Mouse (Mus musculus) liver, embryonic 15.5 days (tissue): ENCODE measurements at regions not wholly inside any gene's neighbourhood (a gene's known extent, or its start where the extent isn't known, plus 50 kb on each side); places are given as distances from the start of the nearest gene placed in this dataset.

Experiments
- ATAC-seq: fragments of 200-750 bp; cut with Nextera tagmentation; 2 replicates; pipeline ENCODE4 v1.8.0; 2017; ENCODE audit warnings: moderate number of reproducible peaks, mild to moderate bottlenecking, moderate library complexity; ENCODE audit not compliant: insufficient read depth
- H3K27ac ChIP-seq: fragments of 300-500 bp; sonication (generic); replicated peaks from 2 replicates; pipeline ENCODE4 v1.5.1; 2015; ENCODE audit warnings: mild to moderate bottlenecking, inconsistent platforms
- H3K27me3 ChIP-seq: fragments of 300-500 bp; sonication (generic); 2 replicates; pipeline ENCODE4 v1.6.1; 2015; ENCODE audit warnings: mild to moderate bottlenecking, inconsistent platforms
- H3K36me3 ChIP-seq: fragments of 300-500 bp; sonication (generic); replicated peaks from 2 replicates; pipeline ENCODE4 v1.6.1; 2015; ENCODE audit warnings: moderate library complexity, mild to moderate bottlenecking, inconsistent platforms
- H3K4me1 ChIP-seq: fragments of 300-500 bp; sonication (generic); replicated peaks from 2 replicates; pipeline ENCODE4 v1.6.1; 2015; ENCODE audit warnings: inconsistent platforms
- H3K4me2 ChIP-seq: fragments of 300-500 bp; sonication (generic); 2 replicates; pipeline ENCODE4 v1.6.1; 2015; ENCODE audit warnings: moderate library complexity, mild to moderate bottlenecking, inconsistent platforms
- H3K4me3 ChIP-seq: fragments of 300-500 bp; sonication (generic); replicated peaks from 2 replicates; pipeline ENCODE4 v1.5.1; 2015; ENCODE audit warnings: mild to moderate bottlenecking, inconsistent platforms
- H3K9ac ChIP-seq: fragments of 300-500 bp; sonication (generic); 2 replicates; pipeline ENCODE4 v1.6.1; 2015; ENCODE audit warnings: moderate library complexity, mild to moderate bottlenecking, inconsistent platforms
- H3K9me3 ChIP-seq: fragments of 300-500 bp; sonication (generic); replicated peaks from 2 replicates; pipeline ENCODE4 v1.6.1; 2016; ENCODE audit warnings: inconsistent platforms
- WGBS: fragments of 180-500 bp; shearing (Covaris S2); methylation state at CpG from one replicate; pipeline ENCODE4 v1.1.7; 2015; ENCODE audit warnings: mixed read lengths; ENCODE audit not compliant: insufficient replicate concordance; 5-methylcytosine and 5-hydroxymethylcytosine counted together

DNA sequence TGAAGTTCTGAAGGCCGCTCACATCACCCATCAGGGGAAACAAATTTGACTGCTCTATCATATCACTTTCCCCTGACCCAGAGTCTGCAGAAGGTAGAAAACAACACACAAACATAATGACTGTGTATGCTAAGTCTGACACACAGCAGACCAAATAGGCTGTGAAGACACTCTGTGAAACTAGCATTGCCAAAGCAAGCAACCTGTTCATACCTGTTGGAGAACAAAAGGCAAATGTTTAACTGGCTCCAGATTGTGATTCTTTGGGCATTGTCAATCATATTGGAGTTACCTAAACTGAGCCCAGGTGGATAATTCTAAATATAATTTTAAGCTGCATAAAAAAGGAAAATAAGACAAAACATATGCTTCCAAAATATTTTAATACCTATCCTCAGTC is 407.4 kb upstream of the Pik3r1 start:
- 69% methylated on average over 1 of the region's 1 CpGs for WGBS
- no peaks in the 10 kb centered on the region for H3K9me3 ChIP-seq
- no peaks in the 10 kb centered on the region for H3K4me1 ChIP-seq
- no peak for ATAC-seq
- H3K9ac ChIP-seq, result no peak overlapping the region
- no peak overlapping the region for H3K4me2 ChIP-seq
- no peaks in the 10 kb centered on the region for H3K36me3 ChIP-seq
- no peak overlapping the region for H3K27ac ChIP-seq
- no peaks in the 10 kb centered on the region for H3K27me3 ChIP-seq
- H3K4me3 ChIP-seq, result no peak overlapping the region

DNA sequence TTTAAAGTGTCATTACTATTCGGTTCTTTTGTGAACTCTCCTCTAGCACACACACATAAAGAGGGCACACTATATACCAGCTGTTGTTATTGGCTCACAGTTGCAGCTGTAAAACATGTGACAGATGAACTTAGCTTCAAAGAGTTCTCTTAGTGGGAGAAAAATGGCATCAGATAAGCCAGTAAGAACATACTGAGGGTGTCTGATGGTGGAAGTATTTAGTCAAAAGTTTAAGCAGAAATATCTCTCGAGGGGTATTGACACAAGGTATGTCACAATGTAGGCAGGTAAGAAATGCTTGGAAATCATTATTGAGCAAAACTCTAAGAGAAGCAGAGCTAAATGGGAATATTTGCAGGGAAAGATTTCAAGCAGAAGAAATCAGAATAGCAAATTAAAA is 408.4 kb upstream of the Pik3r1 start:
- Histone ChIP-seq H3K9me3 (no peaks in the 10 kb centered on the region), H3K36me3 (no peaks in the 10 kb centered on the region), H3K27me3 (no peaks in the 10 kb centered on the region), H3K4me1 (no peaks in the 10 kb centered on the region), H3K9ac (no peak overlapping the region), H3K4me3 (no peak overlapping the region), H3K4me2 (no peak overlapping the region), H3K27ac (no peak overlapping the region)
- 50% methylated on average over 2 of the region's 2 CpGs for WGBS
- no peak for ATAC-seq

DNA sequence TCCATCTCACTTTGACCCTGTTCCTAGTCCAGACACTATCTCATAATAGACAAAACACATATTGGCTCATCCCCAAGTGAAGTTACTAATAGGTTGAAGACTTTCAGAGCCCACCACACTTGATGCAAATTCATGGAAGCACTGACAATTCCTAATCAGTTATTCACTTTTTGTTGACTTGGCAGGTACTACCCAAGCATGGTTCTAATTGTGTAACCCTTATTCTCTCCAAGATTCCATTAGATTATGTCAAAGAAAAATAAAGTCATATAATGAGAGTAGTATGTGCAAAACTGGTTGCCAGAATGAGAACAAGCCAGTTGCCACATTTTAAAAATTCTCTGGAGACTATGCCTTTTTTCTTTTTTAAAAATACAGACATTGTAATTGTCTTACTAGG is 426.7 kb upstream of the Pik3r1 start:
- ATAC-seq, result no peak

DNA sequence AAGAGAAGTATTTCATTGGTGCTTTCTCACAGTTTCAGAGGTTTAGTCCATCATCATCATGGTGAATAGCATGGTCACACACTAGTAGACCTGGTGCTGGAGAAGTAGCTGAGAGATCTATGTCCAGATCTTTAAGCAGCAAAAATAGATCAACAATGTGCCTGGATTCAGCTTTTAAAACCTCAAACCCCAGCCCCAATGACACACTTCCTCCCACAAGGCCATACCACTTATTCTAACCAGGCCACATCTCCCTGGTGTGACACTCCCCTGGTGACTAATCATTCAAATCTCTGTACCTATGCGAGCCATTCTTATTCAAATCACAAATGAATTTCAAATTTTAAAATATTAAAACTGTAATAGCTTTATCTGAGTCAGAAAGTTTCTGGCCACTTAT is 434.3 kb upstream of the Pik3r1 start:
- no peak overlapping the region for H3K27ac ChIP-seq
- no peaks in the 10 kb centered on the region for H3K27me3 ChIP-seq
- H3K9me3 ChIP-seq, result no peaks in the 10 kb centered on the region
- no peak for ATAC-seq
- H3K4me2 ChIP-seq, result no peak overlapping the region
- no peaks in the 10 kb centered on the region for H3K4me1 ChIP-seq
- no peak overlapping the region for H3K4me3 ChIP-seq
- H3K36me3 ChIP-seq, result no peaks in the 10 kb centered on the region
- no peak overlapping the region for H3K9ac ChIP-seq
- 47% methylated on average over 1 of the region's 1 CpGs for WGBS

More for the DNA sequence above, 426.7 kb upstream of the Pik3r1 start:
- Histone ChIP-seq H3K4me3 (no peak overlapping the region), H3K4me1 (no peaks in the 10 kb centered on the region), H3K9me3 (no peaks in the 10 kb centered on the region), H3K4me2 (no peak overlapping the region), H3K36me3 (no peaks in the 10 kb centered on the region), H3K27me3 (no peaks in the 10 kb centered on the region), H3K9ac (no peak overlapping the region), H3K27ac (no peak overlapping the region)

DNA sequence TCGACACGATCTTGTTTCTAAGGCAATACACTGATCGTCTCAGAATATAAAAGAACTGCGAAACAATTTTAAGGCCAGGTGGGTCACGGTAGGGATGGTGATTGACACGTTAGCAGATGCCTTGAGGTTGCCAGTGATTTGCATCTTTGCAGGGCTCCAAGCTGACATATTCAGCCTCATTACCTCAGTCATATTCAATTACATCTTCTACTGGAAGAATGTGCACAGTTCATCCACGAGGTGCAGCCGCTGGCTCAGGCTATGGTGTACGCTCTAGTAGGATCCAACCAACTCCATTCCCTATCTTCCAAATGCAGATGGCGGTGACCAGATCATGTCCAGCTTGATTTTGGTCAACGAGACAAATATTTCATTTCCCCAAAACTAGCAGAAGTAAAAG is 450.5 kb upstream of the Pik3r1 start:
- no peak overlapping the region for H3K9ac ChIP-seq
- 72% methylated on average over 11 of the region's 11 CpGs for WGBS
- H3K27me3 ChIP-seq, result no peaks in the 10 kb centered on the region
- H3K4me3 ChIP-seq, result no peak overlapping the region
- no peak for ATAC-seq
- no peak overlapping the region for H3K4me2 ChIP-seq
- no peaks in the 10 kb centered on the region for H3K9me3 ChIP-seq
- no peaks in the 10 kb centered on the region for H3K4me1 ChIP-seq
- no peaks in the 10 kb centered on the region for H3K36me3 ChIP-seq
- H3K27ac ChIP-seq, result no peak overlapping the region

DNA sequence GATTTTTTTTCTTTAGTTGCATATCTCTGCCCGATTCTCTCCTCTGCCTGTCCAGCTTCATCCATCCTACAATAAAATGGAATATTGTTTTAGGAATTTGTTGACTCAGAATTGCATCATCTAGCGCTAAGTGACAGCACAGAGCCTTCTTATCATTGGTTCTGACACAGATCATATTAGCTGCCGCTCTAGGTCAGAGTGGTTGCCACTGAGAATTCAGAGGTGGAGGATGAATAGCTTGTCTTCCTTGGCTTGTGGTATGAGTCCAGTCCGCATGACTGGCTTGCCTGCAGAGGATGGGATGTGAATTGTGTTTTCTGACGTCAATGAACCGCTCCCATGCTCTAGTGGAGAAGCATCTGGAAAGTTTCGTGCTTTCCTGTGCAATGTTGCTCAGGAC is 462.3 kb upstream of the Cd180 start:
- no peaks in the 10 kb centered on the region for H3K4me1 ChIP-seq
- 66% methylated on average over 7 of the region's 7 CpGs for WGBS

DNA sequence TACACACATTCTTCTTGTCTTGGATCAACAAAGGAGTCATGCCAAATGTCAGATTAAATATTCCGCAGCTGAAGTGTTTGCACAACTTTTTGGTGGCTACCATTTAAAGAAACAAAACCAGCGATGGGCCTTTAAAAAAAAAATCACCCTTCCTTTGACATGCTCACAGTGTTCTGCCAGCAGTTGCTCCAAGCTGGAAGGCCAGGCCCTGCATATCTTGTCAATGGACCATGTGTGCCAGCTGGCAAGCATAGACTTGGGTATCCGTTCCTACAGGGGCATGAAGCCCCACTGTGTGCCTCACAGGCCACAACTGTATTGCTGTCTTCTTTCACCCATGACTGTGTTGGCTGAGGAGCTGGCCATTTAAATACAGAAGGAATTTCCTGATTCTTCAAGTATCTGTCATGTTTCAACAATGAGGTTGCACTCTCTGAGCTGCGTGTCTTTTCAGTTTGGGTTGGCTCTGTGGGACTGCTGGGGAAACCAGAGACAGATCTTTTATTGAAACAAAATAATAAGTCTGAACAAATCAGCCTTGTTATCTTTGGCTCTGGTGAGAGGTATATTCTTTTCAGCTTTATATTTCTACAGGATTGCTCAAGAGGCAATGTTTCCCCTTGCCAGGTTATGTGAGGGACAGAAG is 460.9 kb upstream of the Cd180 start:
- no peak for ATAC-seq
- H3K36me3 ChIP-seq, result no peaks in the 10 kb centered on the region
- H3K4me3 ChIP-seq, result no peak overlapping the region
- H3K4me1 ChIP-seq, result no peaks in the 10 kb centered on the region
- no peak overlapping the region for H3K9ac ChIP-seq
- H3K4me2 ChIP-seq, result no peak overlapping the region
- WGBS, result 62% methylated on average over 4 of the region's 4 CpGs
- no peak overlapping the region for H3K27ac ChIP-seq
- no peaks in the 10 kb centered on the region for H3K27me3 ChIP-seq
- H3K9me3 ChIP-seq, result no peaks in the 10 kb centered on the region

More for the DNA sequence above, 462.3 kb upstream of the Cd180 start:
- no peaks in the 10 kb centered on the region for H3K36me3 ChIP-seq
- H3K27me3 ChIP-seq, result no peaks in the 10 kb centered on the region
- no peak overlapping the region for H3K27ac ChIP-seq
- no peak for ATAC-seq
- H3K9me3 ChIP-seq, result no peaks in the 10 kb centered on the region
- no peak overlapping the region for H3K4me2 ChIP-seq
- no peak overlapping the region for H3K4me3 ChIP-seq
- no peak overlapping the region for H3K9ac ChIP-seq

DNA sequence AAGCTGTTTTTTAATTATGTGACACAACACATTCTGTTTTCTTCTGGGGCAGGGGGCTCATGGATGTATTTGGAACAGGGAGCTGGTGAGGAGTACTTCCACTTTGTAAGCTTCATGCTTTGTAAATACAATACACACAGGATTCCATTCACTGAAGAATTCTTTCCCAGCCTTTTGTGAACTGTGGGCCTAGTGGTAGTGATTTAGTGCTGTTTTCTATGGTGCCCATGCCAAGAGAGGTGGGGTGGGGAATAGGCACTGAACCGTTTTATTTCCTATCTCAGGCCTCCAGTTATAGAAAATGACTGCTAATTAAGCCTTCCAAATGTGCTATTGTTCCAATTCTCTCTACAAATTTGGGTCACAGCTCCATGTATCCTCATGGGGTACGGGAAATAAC is 442.5 kb upstream of the Cd180 start:
- no peaks in the 10 kb centered on the region for H3K4me1 ChIP-seq
- H3K4me2 ChIP-seq, result no peak overlapping the region
- H3K27me3 ChIP-seq, result no peaks in the 10 kb centered on the region
- ATAC-seq, result no peak
- H3K9ac ChIP-seq, result no peak overlapping the region
- no peak overlapping the region for H3K27ac ChIP-seq
- H3K9me3 ChIP-seq, result no peaks in the 10 kb centered on the region
- no peaks in the 10 kb centered on the region for H3K36me3 ChIP-seq
- WGBS, result 54% methylated on average over 2 of the region's 2 CpGs
- H3K4me3 ChIP-seq, result no peak overlapping the region

DNA sequence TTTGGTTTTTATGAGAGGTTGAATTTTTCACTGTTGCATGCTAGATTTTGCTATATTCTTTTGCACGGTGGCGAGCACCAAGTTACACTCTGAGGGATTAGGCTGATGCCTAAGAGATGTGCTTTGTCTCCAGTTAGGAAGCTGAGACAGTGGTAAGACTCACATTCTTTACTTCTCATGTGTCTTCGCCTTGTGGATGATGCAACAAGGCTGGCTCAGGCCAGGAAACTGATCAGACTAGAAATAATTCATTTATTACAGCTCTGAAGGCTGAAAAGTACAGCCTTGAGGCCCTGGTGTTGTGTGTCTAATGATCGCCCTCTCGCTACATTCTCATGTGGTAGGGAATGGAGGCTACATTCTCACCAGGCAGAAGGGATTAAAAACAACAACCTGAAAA is 441.6 kb upstream of the Cd180 start:
- 66% methylated on average over 5 of the region's 5 CpGs for WGBS
- no peaks in the 10 kb centered on the region for H3K9me3 ChIP-seq
- no peak overlapping the region for H3K27ac ChIP-seq
- H3K4me3 ChIP-seq, result no peak overlapping the region
- no peaks in the 10 kb centered on the region for H3K36me3 ChIP-seq
- ATAC-seq, result no peak
- H3K9ac ChIP-seq, result no peak overlapping the region
- H3K4me2 ChIP-seq, result no peak overlapping the region
- no peaks in the 10 kb centered on the region for H3K27me3 ChIP-seq
- H3K4me1 ChIP-seq, result no peaks in the 10 kb centered on the region

DNA sequence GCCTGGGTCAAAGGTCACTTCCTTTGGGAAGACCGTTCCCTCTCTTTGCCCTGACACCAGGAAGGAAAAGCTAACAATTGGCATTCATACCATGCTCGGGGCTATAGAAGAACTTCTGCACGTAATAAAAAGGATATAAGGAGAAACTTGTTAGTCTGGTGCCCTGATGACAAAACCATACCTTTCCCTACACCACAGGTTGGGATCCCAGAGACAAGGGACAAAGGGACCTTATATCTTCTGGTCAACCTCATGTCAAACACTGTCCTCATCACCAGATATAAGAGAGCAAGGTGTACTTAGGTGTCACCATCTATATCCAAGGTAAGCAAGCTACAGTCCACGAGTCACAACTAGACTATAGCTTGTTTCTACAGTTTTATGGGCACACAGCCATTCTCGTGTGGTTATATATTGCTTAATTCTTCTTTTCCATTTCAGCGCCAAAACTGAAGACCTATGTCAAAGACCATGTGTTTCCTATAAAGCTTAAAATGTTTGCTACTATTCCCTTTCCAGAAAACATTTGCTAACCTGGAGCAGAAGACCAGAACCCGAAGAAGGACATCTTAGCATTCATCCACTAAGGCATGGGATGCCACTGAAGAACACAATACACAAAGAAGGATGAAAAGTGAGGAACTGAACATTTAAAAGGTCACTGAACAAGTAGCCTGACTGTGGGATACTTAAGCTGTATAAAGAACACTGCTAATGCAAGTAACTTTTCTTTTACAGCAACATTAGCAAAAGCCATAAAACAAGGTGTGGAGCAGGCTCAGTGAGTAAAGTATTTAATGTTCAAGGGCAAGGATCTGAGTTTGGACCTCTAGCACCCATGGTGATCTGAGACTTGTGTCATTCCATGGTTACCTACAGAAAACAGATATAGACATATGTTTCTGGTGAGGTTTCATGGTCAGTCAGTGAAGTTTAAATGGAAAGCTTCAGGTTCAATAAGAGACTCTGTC is 437.7 kb upstream of the Cd180 start:
- Histone ChIP-seq H3K4me3 (no peak overlapping the region), H3K27ac (no peak overlapping the region), H3K4me1 (no peaks in the 10 kb centered on the region), H3K4me2 (no peak overlapping the region), H3K9ac (no peak overlapping the region), H3K27me3 (no peaks in the 10 kb centered on the region), H3K9me3 (no peaks in the 10 kb centered on the region), H3K36me3 (no peaks in the 10 kb centered on the region)
- WGBS, result 54% methylated on average over 7 of the region's 7 CpGs
- no peak for ATAC-seq

DNA sequence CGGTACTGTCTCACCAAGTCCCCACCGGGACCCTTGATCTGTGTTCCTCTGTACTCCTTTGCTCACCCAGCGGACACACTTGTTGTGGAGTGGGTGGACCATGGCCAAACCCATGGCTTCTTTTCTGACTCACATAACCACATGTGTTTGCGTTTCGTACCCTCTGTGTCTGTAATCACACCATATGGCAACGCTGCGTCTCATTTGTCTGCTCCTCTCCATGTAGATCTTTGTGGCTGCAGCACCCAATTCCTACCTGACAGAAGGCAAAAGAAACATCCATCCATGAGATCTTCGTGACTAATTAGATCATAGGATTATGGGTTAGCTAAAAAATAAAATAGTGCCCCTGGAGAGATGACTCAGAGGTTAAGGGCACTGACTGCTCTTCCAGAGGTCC is 435.2 kb upstream of the Cd180 start:
- Histone ChIP-seq H3K36me3 (no peaks in the 10 kb centered on the region), H3K27ac (no peak overlapping the region), H3K9me3 (no peaks in the 10 kb centered on the region), H3K4me3 (no peak overlapping the region), H3K9ac (no peak overlapping the region), H3K4me1 (no peaks in the 10 kb centered on the region), H3K27me3 (no peaks in the 10 kb centered on the region), H3K4me2 (no peak overlapping the region)
- WGBS, result 78% methylated on average over 8 of the region's 8 CpGs
- no peak for ATAC-seq
